Mouse (Mus musculus) limb, embryonic 15.5 days (tissue): ENCODE data around the gene Ddah1. TPM values are rescaled to one million over a fixed set of nuclear protein-coding genes. Genes with fewer than 3 reads are reported as not detected.

Experiments
- ATAC-seq: fragments of 200-750 bp; cut with Nextera tagmentation; 2 replicates; pipeline ENCODE4 v1.8.0; 2017; ENCODE audit warnings: low read depth, moderate TSS enrichment; ENCODE audit not compliant: insufficient number of reproducible peaks, low FRiP score, low TSS enrichment
- H3K27ac ChIP-seq: fragments of 300-500 bp; sonication (generic); 2 replicates; pipeline ENCODE4 v1.5.1; 2015; ENCODE audit warnings: moderate library complexity, mild to moderate bottlenecking, inconsistent platforms
- H3K27me3 ChIP-seq: fragments of 300-500 bp; sonication (generic); 2 replicates; pipeline ENCODE4 v1.6.1; 2015; ENCODE audit warnings: inconsistent platforms
- H3K36me3 ChIP-seq: fragments of 300-500 bp; sonication (generic); 2 replicates; pipeline ENCODE4 v1.6.1; 2015; ENCODE audit warnings: inconsistent platforms
- H3K4me1 ChIP-seq: fragments of 300-500 bp; sonication (generic); 2 replicates; pipeline ENCODE4 v1.6.1; 2015; ENCODE audit warnings: inconsistent platforms
- H3K4me2 ChIP-seq: fragments of 300-500 bp; sonication (generic); 2 replicates; pipeline ENCODE4 v1.6.1; 2015; ENCODE audit warnings: mild to moderate bottlenecking, inconsistent platforms
- H3K4me3 ChIP-seq: fragments of 300-500 bp; sonication (generic); 2 replicates; pipeline ENCODE4 v1.5.1; 2015; ENCODE audit warnings: mild to moderate bottlenecking, inconsistent platforms
- H3K9ac ChIP-seq: fragments of 300-500 bp; sonication (generic); 2 replicates; pipeline ENCODE4 v1.6.1; 2015; ENCODE audit warnings: inconsistent platforms
- H3K9me3 ChIP-seq: fragments of 300-500 bp; sonication (generic); 2 replicates; pipeline ENCODE4 v1.6.1; 2016; ENCODE audit warnings: inconsistent platforms
- WGBS: fragments of 180-500 bp; shearing (Covaris S2); methylation state at CpG from one replicate; pipeline ENCODE4 v1.1.7; 2015; 5-methylcytosine and 5-hydroxymethylcytosine counted together
- polyA plus RNA-seq: library from polyadenylated mRNA; unstranded; fragments of >200 nt; fragmentation: Nextera tagmentation; extraction: Ambion mirVana; gene quantifications from 2 replicates; pipeline ENCODE4 v1.2.1, GENCODE M21; 2015

The Ddah1 gene
- polyA plus RNA-seq, 1 experiment from 2014 or later: 48.5 TPM

- Histone ChIP-seq H3K4me1 (0 out of 2 replicates have a peak, but pooled peaks cover 7% of the 10 kb centered on the region), H3K36me3 (no peaks in the 10 kb centered on the region), H3K9me3 (no peaks in the 10 kb centered on the region), H3K27ac (no peak overlapping the region), H3K9ac (no peak overlapping the region), H3K27me3 (no peaks in the 10 kb centered on the region), H3K4me2 (no peak overlapping the region), H3K4me3 (no peak overlapping the region)
- 93% methylated on average over 2 of the region's 2 CpGs for WGBS
- ATAC-seq: no peak
Measured at GRCm38 (mm10) chr3:145820938-145821337, 62.5 kb downstream of the Ddah1 start.

DNA sequence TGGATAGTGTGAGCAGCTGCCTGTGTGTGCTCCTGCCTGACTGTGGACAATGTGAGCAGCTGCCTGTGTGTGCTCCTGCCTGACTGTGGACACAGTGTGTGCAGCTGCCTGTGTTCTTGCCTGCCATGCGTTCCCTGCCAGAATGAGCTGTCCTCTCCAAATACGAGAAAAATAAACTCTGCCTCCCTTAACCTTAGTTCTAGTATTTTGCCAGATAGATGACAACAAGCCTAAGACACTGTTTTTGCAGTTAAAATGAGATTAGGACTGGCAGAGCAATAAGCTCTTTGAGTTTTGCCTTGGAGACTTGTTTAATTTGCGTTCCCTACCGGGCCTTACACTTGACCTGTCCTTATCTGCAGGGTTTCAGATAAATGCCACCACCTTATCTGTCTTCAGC is 63.7 kb downstream of the Ddah1 start:
- Histone ChIP-seq H3K9me3 (no peaks in the 10 kb centered on the region), H3K36me3 (no peaks in the 10 kb centered on the region), H3K27ac (no peak overlapping the region), H3K9ac (no peak overlapping the region), H3K27me3 (no peaks in the 10 kb centered on the region), H3K4me2 (no peak overlapping the region), H3K4me3 (no peak overlapping the region), H3K4me1 (peaks cover 14% of the 10 kb centered on the region)
- no peak for ATAC-seq
- 86% methylated on average over 4 of the region's 4 CpGs for WGBS

DNA sequence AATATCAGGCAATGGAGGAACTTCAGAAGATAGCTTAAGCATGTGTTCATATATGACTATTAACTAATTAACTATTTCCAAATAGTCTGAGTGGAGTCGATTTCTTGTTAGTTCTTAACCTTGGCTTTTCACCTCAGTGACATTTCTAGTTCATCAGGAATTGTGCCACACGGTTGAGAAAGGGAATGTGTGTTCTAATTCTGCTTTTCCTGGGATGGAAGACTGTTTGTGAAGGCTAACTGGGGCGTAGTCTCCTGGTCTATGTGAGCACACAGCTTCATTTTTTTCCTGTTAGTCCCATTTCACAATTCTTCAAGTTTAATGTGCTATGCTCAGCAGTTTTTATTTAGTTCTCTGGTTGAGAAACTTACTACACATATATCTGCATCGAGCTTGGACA is 65.2 kb downstream of the Ddah1 start:
- Histone ChIP-seq H3K4me2 (no peak overlapping the region), H3K9ac (no peak overlapping the region), H3K36me3 (no peaks in the 10 kb centered on the region), H3K4me1 (peaks cover 21% of the 10 kb centered on the region), H3K27ac (no peak overlapping the region), H3K9me3 (no peaks in the 10 kb centered on the region), H3K27me3 (no peaks in the 10 kb centered on the region), H3K4me3 (no peak overlapping the region)
- 78% methylated on average over 4 of the region's 4 CpGs for WGBS
- no peak for ATAC-seq

DNA sequence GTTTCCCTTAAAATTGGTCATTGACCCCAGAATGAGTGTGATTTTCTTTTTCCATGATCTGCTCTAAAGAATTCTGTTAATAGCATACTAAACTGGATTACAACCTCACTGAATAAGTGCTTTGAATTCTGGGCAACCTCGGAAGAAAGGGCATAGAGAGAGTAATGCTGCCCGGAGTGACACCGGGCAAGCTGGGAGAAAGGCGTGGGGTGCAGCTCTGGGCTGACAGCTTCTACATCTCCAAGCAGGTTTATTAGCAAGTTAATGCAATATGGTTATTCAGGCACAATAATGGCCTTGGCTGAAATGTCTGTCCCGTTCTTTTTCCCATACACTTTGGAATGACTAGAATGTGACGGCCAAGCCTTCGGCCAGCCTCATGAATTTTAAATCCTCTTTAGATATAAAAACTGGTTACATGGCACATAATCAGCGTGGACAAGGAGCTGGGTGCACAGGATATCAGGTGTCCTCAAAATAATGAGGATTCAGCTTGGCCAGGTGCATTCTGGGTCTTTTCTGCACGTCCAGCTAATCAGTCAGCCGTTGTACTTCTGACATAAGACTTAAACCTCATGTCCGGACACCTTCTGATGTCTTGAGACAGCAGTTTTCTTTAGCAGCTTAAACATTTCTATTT is 67.1 kb downstream of the Ddah1 start:
- Histone ChIP-seq H3K9me3 (no peaks in the 10 kb centered on the region), H3K4me1 (peaks cover 21% of the 10 kb centered on the region), H3K9ac (no peak overlapping the region), H3K27me3 (no peaks in the 10 kb centered on the region), H3K27ac (no peak overlapping the region), H3K36me3 (no peaks in the 10 kb centered on the region), H3K4me2 (no peak overlapping the region), H3K4me3 (no peak overlapping the region)
- 56% methylated on average over 11 of the region's 11 CpGs for WGBS
- no peak for ATAC-seq

DNA sequence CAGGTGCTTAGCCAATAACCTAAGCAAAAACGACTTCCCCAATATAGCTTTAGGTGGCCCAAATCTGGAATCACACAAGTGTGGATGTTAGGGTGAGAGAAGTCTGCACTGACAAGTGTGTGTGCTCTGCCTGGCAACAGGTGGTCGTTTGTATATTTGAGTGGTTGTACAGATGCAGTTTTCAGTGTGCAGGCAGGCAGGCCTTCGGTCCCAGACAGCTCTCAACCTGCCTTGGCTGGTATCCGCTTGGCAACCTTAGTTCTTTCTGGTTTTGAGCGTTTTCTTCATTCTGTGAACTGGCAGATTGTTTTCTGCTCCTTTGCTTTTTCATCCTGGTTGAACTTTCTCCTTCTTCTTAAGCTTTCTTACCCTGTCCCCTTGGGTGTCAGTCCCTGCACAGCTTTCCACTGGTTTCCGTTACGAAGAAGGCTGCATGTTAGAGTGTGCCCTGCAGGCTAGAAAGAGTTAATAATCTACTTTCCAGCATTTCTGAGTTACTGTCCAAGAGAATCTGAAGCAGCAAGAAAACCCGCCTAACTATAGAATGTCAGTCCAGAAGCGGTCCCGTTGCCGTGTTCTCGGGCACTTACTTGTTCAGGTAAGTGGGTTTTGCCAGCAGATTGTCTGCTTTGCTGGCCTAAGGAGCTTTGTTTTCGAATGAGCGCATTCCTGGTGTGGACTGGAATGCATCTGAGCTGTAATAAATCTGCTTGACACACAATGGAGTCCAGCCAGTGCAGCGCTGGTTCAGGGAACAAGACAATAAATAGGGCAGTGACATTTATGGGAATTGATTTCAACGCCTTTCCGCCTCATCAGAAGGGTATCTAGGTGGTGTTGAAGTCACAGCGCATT is 68.9 kb downstream of the Ddah1 start:
- WGBS: 19% methylated on average over 18 of the region's 18 CpGs
- H3K4me2 ChIP-seq: peak overlapping the region; percentile 37
- H3K36me3 ChIP-seq: no peaks in the 10 kb centered on the region
- no peaks in the 10 kb centered on the region for H3K27me3 ChIP-seq
- H3K27ac ChIP-seq: peak overlapping the region; percentile 47; the same call in 1 of the 2 replicates
- no peak for ATAC-seq
- peak overlapping the region; percentile 12 for H3K4me3 ChIP-seq
- H3K4me1 ChIP-seq: peaks cover 21% of the 10 kb centered on the region
- H3K9me3 ChIP-seq: no peaks in the 10 kb centered on the region
- H3K9ac ChIP-seq: no peak overlapping the region

DNA sequence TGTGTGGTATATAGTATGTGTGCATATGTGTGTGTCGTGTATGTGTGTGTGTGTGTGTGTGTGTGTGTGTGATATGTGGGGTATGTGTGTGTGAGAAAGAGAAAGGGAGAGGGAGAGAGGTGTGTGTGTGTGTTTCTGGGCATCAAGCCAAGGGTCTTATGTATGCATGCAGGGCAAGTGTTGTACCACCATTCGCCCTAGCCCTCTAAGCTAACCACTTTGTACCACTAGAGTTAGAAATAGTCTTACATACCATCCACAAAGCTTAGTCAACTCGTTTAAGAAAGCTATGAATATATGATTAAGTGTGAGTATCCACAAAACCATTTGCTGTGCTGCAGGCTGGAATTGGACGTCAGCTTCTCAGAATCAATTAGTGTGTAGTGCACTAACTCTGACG is 70.4 kb downstream of the Ddah1 start:
- no peak overlapping the region for H3K4me2 ChIP-seq
- H3K27ac ChIP-seq: no peak overlapping the region
- peaks cover 27% of the 10 kb centered on the region for H3K4me1 ChIP-seq
- WGBS: 69% methylated on average over 5 of the region's 5 CpGs
- ATAC-seq: no peak
- H3K9ac ChIP-seq: no peak overlapping the region
- H3K4me3 ChIP-seq: no peak overlapping the region
- H3K9me3 ChIP-seq: no peaks in the 10 kb centered on the region
- H3K36me3 ChIP-seq: no peaks in the 10 kb centered on the region
- H3K27me3 ChIP-seq: no peaks in the 10 kb centered on the region

- no peak for ATAC-seq
- 35% methylated on average over 8 of the region's 8 CpGs for WGBS
Measured at GRCm38 (mm10) chr3:145833948-145834538, 75.6 kb downstream of the Ddah1 start.

DNA sequence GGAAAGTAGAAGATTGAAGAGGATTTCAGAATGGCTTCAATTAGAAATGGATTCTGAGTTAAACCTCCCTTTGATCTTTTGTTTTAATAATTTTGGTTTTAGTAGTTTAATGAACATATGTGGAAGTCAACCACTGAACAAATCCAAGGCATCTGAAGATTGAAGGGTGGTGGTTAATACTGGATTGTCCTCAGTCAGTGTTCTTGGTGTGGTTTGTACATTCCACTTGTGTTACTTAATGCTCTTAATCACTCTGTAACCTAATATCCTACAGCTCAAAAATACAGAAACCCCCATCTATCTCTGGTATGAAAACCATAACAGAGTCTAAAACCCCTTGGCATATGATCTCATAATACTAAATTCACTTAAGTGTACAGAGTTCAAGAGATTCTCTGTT is 79.8 kb downstream of the Ddah1 start:
- Histone ChIP-seq H3K4me3 (no peak overlapping the region), H3K9me3 (no peaks in the 10 kb centered on the region), H3K27me3 (no peaks in the 10 kb centered on the region), H3K36me3 (0 out of 2 replicates have a peak, but pooled peaks cover 2% of the 10 kb centered on the region), H3K4me2 (no peak overlapping the region), H3K27ac (no peak overlapping the region), H3K4me1 (peaks cover 9% of the 10 kb centered on the region), H3K9ac (no peak overlapping the region)
- no peak for ATAC-seq

More at GRCm38 (mm10) chr3:145833948-145834538, 75.6 kb downstream of the Ddah1 start:
- Histone ChIP-seq H3K27me3 (no peaks in the 10 kb centered on the region), H3K4me1 (peaks cover 9% of the 10 kb centered on the region), H3K36me3 (0 out of 2 replicates have a peak, but pooled peaks cover under 1% of the 10 kb centered on the region), H3K4me3 (no peak overlapping the region), H3K9me3 (no peaks in the 10 kb centered on the region), H3K27ac (no peak overlapping the region; the same call in 1 of the 2 replicates), H3K9ac (no peak overlapping the region), H3K4me2 (no peak overlapping the region)

DNA sequence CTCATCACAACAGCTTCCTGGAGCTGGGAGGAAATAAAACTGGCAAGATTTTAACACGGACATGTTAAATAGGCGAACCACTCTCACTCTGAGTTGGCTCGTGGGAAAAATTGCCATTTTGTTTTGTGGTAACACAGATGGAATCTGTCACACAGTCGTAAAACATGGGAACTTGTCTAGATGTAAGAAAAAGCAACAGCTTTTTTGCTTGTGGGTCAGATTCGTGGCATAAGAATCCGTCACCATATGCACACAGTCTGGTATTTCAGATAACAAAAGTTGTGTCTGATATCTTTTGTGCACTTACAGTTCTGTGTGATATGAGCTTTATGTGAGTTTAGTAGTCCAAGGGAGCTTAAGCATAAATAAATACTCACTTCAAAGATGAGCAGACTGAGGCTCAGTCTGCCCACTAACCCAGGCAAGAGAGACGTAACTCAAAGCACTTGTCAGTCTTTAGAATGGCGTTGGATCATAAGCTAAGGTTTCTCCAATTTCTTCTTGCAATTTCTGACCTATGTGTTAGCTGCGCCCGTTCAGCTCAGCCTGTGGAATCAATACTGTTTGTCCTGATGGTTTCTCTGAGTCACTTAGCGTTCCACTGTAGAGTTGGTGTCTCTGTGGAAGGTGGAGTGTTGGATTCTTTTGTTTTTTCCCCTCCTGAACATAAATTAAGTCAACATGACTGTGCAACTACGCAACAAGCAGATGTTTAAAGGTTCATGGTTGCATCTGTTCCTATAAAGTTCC is 83.7 kb downstream of the Ddah1 start:
- ATAC-seq: no peak
- H3K4me2 ChIP-seq: no peak overlapping the region
- H3K27me3 ChIP-seq: no peaks in the 10 kb centered on the region
- no peak overlapping the region for H3K9ac ChIP-seq
- no peaks in the 10 kb centered on the region for H3K4me1 ChIP-seq
- no peak overlapping the region for H3K27ac ChIP-seq
- H3K4me3 ChIP-seq: no peak overlapping the region
- 60% methylated on average over 12 of the region's 12 CpGs for WGBS
- no peaks in the 10 kb centered on the region for H3K9me3 ChIP-seq
- 0 out of 2 replicates have a peak, but pooled peaks cover 2% of the 10 kb centered on the region for H3K36me3 ChIP-seq

DNA sequence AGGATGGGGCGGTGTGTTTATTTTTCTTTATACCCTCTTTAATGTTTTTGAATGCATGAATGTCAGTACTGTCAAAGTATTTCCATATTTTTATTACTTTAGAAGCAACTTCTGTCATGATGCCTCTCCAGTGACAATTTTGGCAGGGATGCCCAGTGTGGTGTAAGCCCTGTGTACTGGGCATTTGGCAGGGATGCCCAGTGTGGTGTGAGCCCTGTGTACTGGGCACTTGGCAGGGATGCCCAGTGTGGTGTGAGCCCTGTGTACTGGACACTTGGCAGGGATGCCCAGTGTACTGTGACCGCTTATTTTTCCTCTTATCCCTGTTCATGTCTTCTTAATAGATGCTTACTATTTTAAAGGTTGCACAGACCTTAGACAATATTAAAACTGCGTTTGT is 85.4 kb downstream of the Ddah1 start:
- Histone ChIP-seq H3K4me2 (no peak overlapping the region), H3K9me3 (no peaks in the 10 kb centered on the region), H3K36me3 (0 out of 2 replicates have a peak, but pooled peaks cover 2% of the 10 kb centered on the region), H3K4me1 (no peaks in the 10 kb centered on the region), H3K9ac (no peak overlapping the region), H3K27ac (no peak overlapping the region), H3K27me3 (no peaks in the 10 kb centered on the region), H3K4me3 (no peak overlapping the region)
- WGBS: 81% methylated on average over 3 of the region's 3 CpGs
- no peak for ATAC-seq

DNA sequence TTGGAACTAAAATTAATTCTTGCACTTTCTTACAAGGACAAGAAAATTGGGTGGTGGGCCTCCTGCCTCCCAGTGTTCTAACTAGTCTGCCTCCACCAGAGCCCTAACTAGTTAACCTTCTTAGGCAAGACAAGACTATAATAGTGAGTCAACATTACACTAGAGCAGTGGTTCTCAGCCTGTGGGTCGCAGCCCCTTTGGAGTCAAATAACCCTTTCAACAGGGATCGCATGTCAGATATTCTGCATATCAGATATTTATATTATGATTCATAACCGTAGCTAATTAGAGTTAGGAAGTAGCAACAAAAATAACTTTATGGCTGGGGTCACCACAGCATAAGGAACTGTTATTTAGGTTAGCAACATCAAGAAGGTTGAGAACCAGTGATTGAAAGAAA is 86.4 kb downstream of the Ddah1 start:
- H3K4me2 ChIP-seq: no peak overlapping the region
- H3K4me1 ChIP-seq: no peaks in the 10 kb centered on the region
- no peak overlapping the region for H3K27ac ChIP-seq
- WGBS: 81% methylated on average over 3 of the region's 3 CpGs
- H3K9me3 ChIP-seq: no peaks in the 10 kb centered on the region
- H3K27me3 ChIP-seq: no peaks in the 10 kb centered on the region
- H3K4me3 ChIP-seq: no peak overlapping the region
- H3K36me3 ChIP-seq: no peaks in the 10 kb centered on the region
- no peak overlapping the region for H3K9ac ChIP-seq
- ATAC-seq: no peak
